Mouse (Mus musculus) lung, embryonic 15.5 days (tissue): ENCODE measurements around the gene Slc39a3. TPM values are rescaled to one million over a fixed set of nuclear protein-coding genes. Genes with fewer than 3 reads are reported as not detected.

Experiments
- ATAC-seq: fragments of 200-750 bp; cut with Nextera tagmentation; 2 replicates; pipeline ENCODE4 v1.8.0; 2017; ENCODE audit warnings: moderate number of reproducible peaks, borderline replicate concordance; ENCODE audit not compliant: low FRiP score, low TSS enrichment; ENCODE audit errors: extremely low read depth
- H3K27ac ChIP-seq: fragments of 300-500 bp; sonication (generic); 2 replicates; pipeline ENCODE4 v1.5.1; 2015; ENCODE audit warnings: moderate library complexity, mild to moderate bottlenecking, inconsistent platforms
- H3K27me3 ChIP-seq: fragments of 300-500 bp; sonication (generic); 2 replicates; pipeline ENCODE4 v1.6.1; 2015; ENCODE audit warnings: inconsistent platforms
- H3K36me3 ChIP-seq: fragments of 300-500 bp; sonication (generic); 2 replicates; pipeline ENCODE4 v1.6.1; 2015; ENCODE audit warnings: inconsistent platforms
- H3K4me1 ChIP-seq: fragments of 300-500 bp; sonication (generic); 2 replicates; pipeline ENCODE4 v1.6.1; 2015; ENCODE audit warnings: inconsistent platforms
- H3K4me2 ChIP-seq: fragments of 300-500 bp; sonication (generic); 2 replicates; pipeline ENCODE4 v1.6.1; 2015; ENCODE audit warnings: inconsistent platforms, mild to moderate bottlenecking, moderate library complexity
- H3K4me3 ChIP-seq: fragments of 300-500 bp; sonication (generic); 2 replicates; pipeline ENCODE4 v1.5.1; 2015; ENCODE audit warnings: mild to moderate bottlenecking, inconsistent platforms
- H3K9ac ChIP-seq: fragments of 300-500 bp; sonication (generic); 2 replicates; pipeline ENCODE4 v1.6.1; 2015; ENCODE audit warnings: inconsistent platforms
- H3K9me3 ChIP-seq: fragments of 300-500 bp; sonication (generic); 2 replicates; pipeline ENCODE4 v1.6.1; 2016; ENCODE audit warnings: inconsistent platforms
- WGBS: fragments of 180-500 bp; shearing (Covaris S2); methylation state at CpG from one replicate; pipeline ENCODE4 v1.1.7; 2015; 5-methylcytosine and 5-hydroxymethylcytosine counted together
- polyA plus RNA-seq: library from polyadenylated mRNA; unstranded; fragments of >200 nt; fragmentation: Nextera tagmentation; extraction: Ambion mirVana; gene quantifications from 2 replicates; pipeline ENCODE4 v1.2.1, GENCODE M21; 2015

Slc39a3 gene
- polyA plus RNA-seq, 1 experiment from 2014 or later, result 20.5 TPM

DNA sequence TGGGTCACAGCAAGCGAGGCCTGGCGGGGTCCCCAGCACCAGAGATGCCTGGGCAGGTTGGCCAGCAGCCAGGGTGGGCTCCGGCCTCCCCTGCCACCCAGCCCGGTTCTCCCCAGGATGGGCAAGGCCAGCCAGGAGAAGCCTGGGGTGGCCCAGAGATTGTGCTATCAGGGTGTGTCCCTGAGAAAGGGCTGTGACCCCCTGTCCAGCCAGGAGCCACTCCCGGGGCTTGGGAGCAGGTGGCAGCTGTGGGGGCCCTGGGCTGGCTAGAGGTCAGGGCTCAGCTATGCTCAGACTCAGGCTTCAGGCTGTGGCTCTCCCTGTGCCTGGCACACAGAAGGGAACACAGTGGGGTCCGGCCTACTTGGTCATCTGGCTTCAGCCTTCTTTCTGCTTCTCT, 17.5 kb downstream of the Slc39a3 start:
- H3K4me1 ChIP-seq, result 0 out of 2 replicates have a peak, but pooled peaks cover 4% of the 10 kb centered on the region
- no peak overlapping the region for H3K9ac ChIP-seq
- H3K27ac ChIP-seq, result no peak overlapping the region
- WGBS, result 66% methylated on average over 6 of the region's 6 CpGs
- H3K27me3 ChIP-seq, result peaks cover 35% of the 10 kb centered on the region
- H3K36me3 ChIP-seq, result no peaks in the 10 kb centered on the region
- no peaks in the 10 kb centered on the region for H3K9me3 ChIP-seq
- no peak overlapping the region for H3K4me2 ChIP-seq
- no peak for ATAC-seq
- no peak overlapping the region for H3K4me3 ChIP-seq

GRCm38 (mm10) chr10:81018326-81018725, 18.9 kb downstream of the Slc39a3 start:
- Histone ChIP-seq H3K4me2 (no peak overlapping the region), H3K27me3 (peaks cover 23% of the 10 kb centered on the region), H3K4me1 (0 out of 2 replicates have a peak, but pooled peaks cover 4% of the 10 kb centered on the region), H3K27ac (no peak overlapping the region), H3K9ac (no peak overlapping the region), H3K9me3 (no peaks in the 10 kb centered on the region), H3K36me3 (no peaks in the 10 kb centered on the region), H3K4me3 (no peak overlapping the region)
- no peak for ATAC-seq
- 36% methylated on average over 10 of the region's 10 CpGs for WGBS

DNA sequence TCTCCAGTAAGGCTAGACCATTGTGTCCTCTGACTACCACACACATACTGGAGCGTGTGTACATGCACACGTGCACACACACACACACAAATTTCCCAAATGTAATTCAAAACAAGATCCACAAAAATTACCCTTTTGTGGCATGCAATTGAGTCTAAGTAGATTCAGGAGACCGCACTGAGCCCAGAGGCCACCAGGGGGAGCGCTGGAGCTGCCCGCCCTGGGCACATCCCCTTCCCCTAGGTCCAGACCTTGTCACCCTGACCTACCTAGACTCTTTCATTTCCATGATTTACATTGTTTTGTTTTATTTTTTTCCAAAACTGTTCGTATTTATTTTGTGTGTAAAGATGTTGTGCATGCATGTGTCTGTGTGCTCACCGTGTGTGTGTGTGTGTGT, 20.6 kb downstream of the Slc39a3 start:
- Histone ChIP-seq H3K27me3 (peaks cover 7% of the 10 kb centered on the region; the same call in 1 of the 2 replicates), H3K4me3 (no peak overlapping the region), H3K9me3 (no peaks in the 10 kb centered on the region), H3K36me3 (no peaks in the 10 kb centered on the region), H3K4me2 (no peak overlapping the region), H3K27ac (no peak overlapping the region), H3K9ac (no peak overlapping the region), H3K4me1 (0 out of 2 replicates have a peak, but pooled peaks cover 4% of the 10 kb centered on the region)
- ATAC-seq, result no peak
- 7% methylated on average over 7 of the region's 7 CpGs for WGBS

- Histone ChIP-seq H3K4me2 (no peak overlapping the region), H3K9me3 (no peaks in the 10 kb centered on the region), H3K4me1 (0 out of 2 replicates have a peak, but pooled peaks cover 4% of the 10 kb centered on the region), H3K36me3 (no peaks in the 10 kb centered on the region), H3K27ac (no peak overlapping the region), H3K4me3 (no peak overlapping the region), H3K9ac (no peak overlapping the region), H3K27me3 (no peaks in the 10 kb centered on the region)
- ATAC-seq, result no peak
- 80% methylated on average over 2 of the region's 2 CpGs for WGBS
Measured at GRCm38 (mm10) chr10:81015666-81016065, 21.6 kb downstream of the Slc39a3 start.

GRCm38 (mm10) chr10:81014393-81015384, 22.5 kb downstream of the Slc39a3 start, which contains the start of gene Gng7:
Gng7 (minus strand) TSS chr10:81014945.
- peak within 1 kb of the TSS; percentile 71 for H3K4me2 ChIP-seq
- H3K27ac ChIP-seq, result no peak within 1 kb of the TSS
- H3K36me3 ChIP-seq, result no peaks in the 10 kb centered on the region
- peak within 1 kb of the TSS; percentile 20; the same call in 1 of the 2 replicates for H3K9ac ChIP-seq
- WGBS, result 9% methylated on average over 31 of the region's 31 CpGs
- H3K4me3 ChIP-seq, result peak within 1 kb of the TSS; percentile 46
- no peaks in the 10 kb centered on the region for H3K9me3 ChIP-seq
- peak; percentile 96 for ATAC-seq
- H3K27me3 ChIP-seq, result no peaks in the 10 kb centered on the region
- 0 out of 2 replicates have a peak, but pooled peaks cover 4% of the 10 kb centered on the region for H3K4me1 ChIP-seq

GRCm38 (mm10) chr10:81010851-81011250, 26.4 kb downstream of the Slc39a3 start:
- no peak overlapping the region for H3K4me2 ChIP-seq
- no peak overlapping the region for H3K9ac ChIP-seq
- no peak overlapping the region for H3K4me3 ChIP-seq
- 0 out of 2 replicates have a peak, but pooled peaks cover 4% of the 10 kb centered on the region for H3K4me1 ChIP-seq
- no peaks in the 10 kb centered on the region for H3K36me3 ChIP-seq
- H3K27ac ChIP-seq, result no peak overlapping the region
- H3K27me3 ChIP-seq, result no peaks in the 10 kb centered on the region
- H3K9me3 ChIP-seq, result no peaks in the 10 kb centered on the region
- WGBS, result 46% methylated on average over 6 of the region's 6 CpGs
- no peak for ATAC-seq

- Histone ChIP-seq H3K4me1 (no peaks in the 10 kb centered on the region), H3K36me3 (no peaks in the 10 kb centered on the region), H3K4me2 (no peak overlapping the region), H3K27ac (no peak overlapping the region), H3K4me3 (no peak overlapping the region), H3K27me3 (no peaks in the 10 kb centered on the region), H3K9me3 (no peaks in the 10 kb centered on the region), H3K9ac (no peak overlapping the region)
- WGBS, result 34% methylated on average over 7 of the region's 7 CpGs
- ATAC-seq, result no peak
Measured at GRCm38 (mm10) chr10:81007240-81007639, 30.0 kb downstream of the Slc39a3 start.

GRCm38 (mm10) chr10:81006005-81006677, 31.1 kb downstream of the Slc39a3 start:
- ATAC-seq, result no peak
- WGBS, result 88% methylated on average over 7 of the region's 7 CpGs

GRCm38 (mm10) chr10:81001161-81001560, 36.1 kb downstream of the Slc39a3 start:
- Histone ChIP-seq H3K9me3 (no peaks in the 10 kb centered on the region), H3K4me3 (no peak overlapping the region), H3K9ac (no peak overlapping the region), H3K27me3 (peaks cover 24% of the 10 kb centered on the region), H3K27ac (no peak overlapping the region), H3K36me3 (no peaks in the 10 kb centered on the region), H3K4me2 (no peak overlapping the region), H3K4me1 (peaks cover 9% of the 10 kb centered on the region)
- ATAC-seq, result no peak
- WGBS, result 48% methylated on average over 10 of the region's 10 CpGs

More at GRCm38 (mm10) chr10:81006005-81006677, 31.1 kb downstream of the Slc39a3 start:
- Histone ChIP-seq H3K4me2 (no peak overlapping the region), H3K4me3 (no peak overlapping the region), H3K9ac (no peak overlapping the region), H3K4me1 (no peaks in the 10 kb centered on the region), H3K27me3 (no peaks in the 10 kb centered on the region), H3K9me3 (no peaks in the 10 kb centered on the region), H3K27ac (no peak overlapping the region), H3K36me3 (no peaks in the 10 kb centered on the region)

- Histone ChIP-seq H3K9ac (0 out of 2 replicates have a peak overlapping the region, but pooled peaks have one; percentile 0), H3K4me2 (no peak overlapping the region)
- 40% methylated on average over 28 of the region's 28 CpGs for WGBS
Measured at GRCm38 (mm10) chr10:81000197-81001062, 36.8 kb downstream of the Slc39a3 start.

More at GRCm38 (mm10) chr10:81000197-81001062, 36.8 kb downstream of the Slc39a3 start:
- no peak for ATAC-seq
- Histone ChIP-seq H3K27me3 (peaks cover 24% of the 10 kb centered on the region), H3K9me3 (no peaks in the 10 kb centered on the region), H3K36me3 (no peaks in the 10 kb centered on the region), H3K27ac (no peak overlapping the region), H3K4me1 (peaks cover 9% of the 10 kb centered on the region), H3K4me3 (no peak overlapping the region)
